In the genomic region with DNA sequence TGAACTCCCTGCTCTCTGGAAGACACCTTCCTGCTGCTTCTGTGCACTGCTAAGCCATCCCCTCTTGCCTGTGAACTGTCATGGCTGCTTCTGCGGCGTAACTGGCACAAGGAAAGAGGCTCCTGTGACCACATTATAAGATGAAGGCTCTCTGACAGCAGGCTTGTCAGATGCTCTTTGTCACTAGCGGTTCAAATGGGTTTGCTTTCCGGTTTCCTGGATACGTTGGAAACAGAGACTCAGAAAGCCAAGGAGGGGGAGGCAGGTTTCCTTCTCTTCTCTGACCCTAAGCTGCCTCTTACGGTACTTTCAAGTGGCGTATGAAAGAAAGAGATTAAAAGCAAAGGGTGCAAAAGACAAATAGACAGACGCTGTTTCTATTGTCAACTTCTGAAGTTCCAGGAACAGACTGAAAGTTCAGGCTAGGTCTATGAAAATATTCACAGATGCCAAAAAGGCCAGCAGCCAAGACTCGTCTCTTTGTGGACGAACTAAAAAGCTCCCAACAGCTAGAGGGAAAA, we compare ENCODE assay signal across 8 mouse cellular contexts.
DNase-seq lines count a peak whose midpoint lies in the region; ATAC-seq lines count a peak whose summit lies in the region.

No protein-coding gene starts in this region.

- H3K4me2 ChIP-seq in forebrain, embryonic 16.5 days (ENCODE audit: low read length), result peak overlapping the region; percentile 47
- H3K4me2 ChIP-seq in hindbrain, embryonic 16.5 days (ENCODE audit: low read length), result peak overlapping the region; percentile 49

- WGBS in forebrain, embryonic 16.5 days, result 11% methylated on average over 10 of the region's 10 CpGs
- 22% methylated on average over 10 of the region's 10 CpGs for WGBS in hindbrain, embryonic 16.5 days

- 0 out of 2 replicates have a peak overlapping the region, but pooled peaks have one; percentile 0 for H3K4me3 ChIP-seq in forebrain, embryonic 16.5 days (replicated peaks; ENCODE audit: low read length)
- no peak overlapping the region for H3K4me3 ChIP-seq in hindbrain, embryonic 16.5 days (ENCODE audit: low read length)

- peak; percentile 73 for ATAC-seq in forebrain, embryonic 16.5 days
- ATAC-seq in hindbrain, embryonic 16.5 days, result peak; percentile 86
- ATAC-seq in monocyte, adult 5-6 weeks (replicated peaks; ENCODE audit: insufficient number of reproducible peaks, low FRiP score, low TSS enrichment, poor library complexity, severe bottlenecking), result no peak

- peaks cover 10% of the 10 kb centered on the region for H3K4me1 ChIP-seq in forebrain, embryonic 16.5 days (replicated peaks; ENCODE audit: control insufficient read depth, insufficient read depth, low read length)
- H3K4me1 ChIP-seq in hindbrain, embryonic 16.5 days (ENCODE audit: control insufficient read depth, insufficient read depth, low read depth, low read length), result 0 out of 2 replicates have a peak, but pooled peaks cover 4% of the 10 kb centered on the region

- H3K36me3 ChIP-seq in forebrain, embryonic 16.5 days (ENCODE audit: control insufficient read depth, insufficient read depth), result no peaks in the 10 kb centered on the region
- H3K36me3 ChIP-seq in hindbrain, embryonic 16.5 days (ENCODE audit: control insufficient read depth, insufficient read depth, low read length), result no peaks in the 10 kb centered on the region

- H3K27me3 ChIP-seq in forebrain, embryonic 16.5 days (replicated peaks; ENCODE audit: control insufficient read depth, insufficient read depth, low read length), result no peaks in the 10 kb centered on the region
- no peaks in the 10 kb centered on the region for H3K27me3 ChIP-seq in hindbrain, embryonic 16.5 days (replicated peaks; ENCODE audit: control insufficient read depth, insufficient read depth, low read length)

- H3K9ac ChIP-seq in forebrain, embryonic 16.5 days (replicated peaks; ENCODE audit: low read depth, low read length), result no peak overlapping the region
- H3K9ac ChIP-seq in hindbrain, embryonic 16.5 days (ENCODE audit: low read depth, low read length), result no peak overlapping the region

- H3K27ac ChIP-seq in forebrain, embryonic 16.5 days (ENCODE audit: low read length), result no peak overlapping the region
- H3K27ac ChIP-seq in hindbrain, embryonic 16.5 days (ENCODE audit: low read depth, low read length), result peak overlapping the region; percentile 9; the same call in 1 of the 2 replicates

- H3K9me3 ChIP-seq in forebrain, embryonic 16.5 days (ENCODE audit: control insufficient read depth, low read length), result no peaks in the 10 kb centered on the region
- H3K9me3 ChIP-seq in hindbrain, embryonic 16.5 days (ENCODE audit: control insufficient read depth, low read length), result no peaks in the 10 kb centered on the region

- DNase-seq in adrenal gland, postnatal 10 days, result peak; percentile 14
- DNase-seq in adrenal gland, postnatal 25 days, result no peak
- peak; percentile 47 for DNase-seq in Muller cell, postnatal 12 days (ENCODE audit: inconsistent ontology term)
- peak; percentile 76 for DNase-seq in lung, postnatal 36 days
- DNase-seq in thymus, postnatal 36 days, result peak; percentile 4 to 26
